Mouse (Mus musculus) heart, embryonic 15.5 days (tissue): ENCODE results near the gene Ms4a15. TPM values are rescaled to one million over a fixed set of nuclear protein-coding genes. Genes with fewer than 3 reads are reported as not detected.
A peak's percentile ranks its signal among the peaks of the same experiment; 100 is the strongest.

Source experiments
- ATAC-seq: fragments of 200-750 bp; cut with Nextera tagmentation; replicated peaks from 2 replicates; pipeline ENCODE4 v1.8.0; 2017; ENCODE audit warnings: low read depth, moderate TSS enrichment; ENCODE audit not compliant: insufficient number of reproducible peaks, insufficient read depth, low FRiP score
- H3K27ac ChIP-seq: fragments of 300-500 bp; sonication (generic); 2 replicates; pipeline ENCODE4 v1.5.1; 2015; ENCODE audit warnings: mild to moderate bottlenecking, inconsistent platforms
- H3K27me3 ChIP-seq: fragments of 300-500 bp; sonication (generic); 2 replicates; pipeline ENCODE4 v1.6.1; 2015; ENCODE audit warnings: inconsistent platforms
- H3K36me3 ChIP-seq: fragments of 300-500 bp; sonication (generic); 2 replicates; pipeline ENCODE4 v1.6.1; 2015; ENCODE audit warnings: mild to moderate bottlenecking, inconsistent platforms
- H3K4me1 ChIP-seq: fragments of 300-500 bp; sonication (generic); replicated peaks from 2 replicates; pipeline ENCODE4 v1.6.1; 2015; ENCODE audit warnings: inconsistent platforms
- H3K4me2 ChIP-seq: fragments of 300-500 bp; sonication (generic); 2 replicates; pipeline ENCODE4 v1.6.1; 2015; ENCODE audit warnings: inconsistent platforms, mild to moderate bottlenecking, moderate library complexity
- H3K4me3 ChIP-seq: fragments of 300-500 bp; sonication (generic); 2 replicates; pipeline ENCODE4 v1.5.1; 2015; ENCODE audit warnings: mild to moderate bottlenecking, inconsistent platforms
- H3K9ac ChIP-seq: fragments of 300-500 bp; sonication (generic); 2 replicates; pipeline ENCODE4 v1.6.1; 2015; ENCODE audit warnings: mild to moderate bottlenecking, inconsistent platforms
- H3K9me3 ChIP-seq: fragments of 300-500 bp; sonication (generic); replicated peaks from 2 replicates; pipeline ENCODE4 v1.6.1; 2016; ENCODE audit warnings: inconsistent platforms
- WGBS: fragments of 180-500 bp; shearing (Covaris S2); methylation state at CpG from one replicate; pipeline ENCODE4 v1.1.7; 2015; ENCODE audit warnings: mixed read lengths; 5-methylcytosine and 5-hydroxymethylcytosine counted together
- polyA plus RNA-seq: library from polyadenylated mRNA; unstranded; fragments of >200 nt; fragmentation: Nextera tagmentation; extraction: Ambion mirVana; gene quantifications from 2 replicates; pipeline ENCODE4 v1.2.1, GENCODE M21; 2015

Gene Ms4a15
- polyA plus RNA-seq, 1 experiment from 2014 or later: not detected

GRCm38 (mm10) chr19:10983146-10983545 lies 9.9 kb downstream of the Ms4a15 start:
- no peaks in the 10 kb centered on the region for H3K36me3 ChIP-seq
- 18% methylated on average over 14 of the region's 14 CpGs for WGBS
- no peaks in the 10 kb centered on the region for H3K27me3 ChIP-seq
- peaks cover 8% of the 10 kb centered on the region for H3K4me1 ChIP-seq
- H3K4me3 ChIP-seq: no peak overlapping the region
- H3K27ac ChIP-seq: no peak overlapping the region
- no peak for ATAC-seq
- H3K9me3 ChIP-seq: no peaks in the 10 kb centered on the region
- H3K4me2 ChIP-seq: peak overlapping the region; percentile 37; the same call in 1 of the 2 replicates
- no peak overlapping the region for H3K9ac ChIP-seq

DNA sequence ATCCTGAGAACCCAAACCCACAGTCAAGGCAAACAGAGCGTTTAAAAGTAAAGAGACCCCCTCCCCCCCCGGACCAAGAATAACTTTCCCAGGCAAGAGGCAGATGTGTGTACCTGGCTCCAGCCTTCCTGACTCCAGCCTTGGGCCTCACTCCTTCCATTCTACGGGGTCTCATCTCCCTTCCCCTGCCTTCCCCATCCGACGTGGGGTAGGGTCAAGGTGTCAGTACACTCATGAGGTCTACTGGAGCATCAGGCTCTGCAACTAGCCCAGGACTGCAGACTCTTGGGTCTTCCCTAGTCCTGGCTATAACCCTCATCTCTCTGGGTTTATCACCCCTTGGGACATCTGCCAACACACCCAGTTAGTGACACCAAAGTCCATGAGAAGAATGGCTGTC lies 12.8 kb downstream of the Ms4a15 start:
- no peak overlapping the region for H3K27ac ChIP-seq
- no peak for ATAC-seq
- H3K9ac ChIP-seq: no peak overlapping the region
- no peaks in the 10 kb centered on the region for H3K27me3 ChIP-seq
- no peak overlapping the region for H3K4me3 ChIP-seq
- 73% methylated on average over 5 of the region's 5 CpGs for WGBS
- H3K9me3 ChIP-seq: no peaks in the 10 kb centered on the region
- peak overlapping the region; percentile 46; the same call in 1 of the 2 replicates for H3K4me2 ChIP-seq
- no peaks in the 10 kb centered on the region for H3K36me3 ChIP-seq
- H3K4me1 ChIP-seq: peaks cover 8% of the 10 kb centered on the region

DNA sequence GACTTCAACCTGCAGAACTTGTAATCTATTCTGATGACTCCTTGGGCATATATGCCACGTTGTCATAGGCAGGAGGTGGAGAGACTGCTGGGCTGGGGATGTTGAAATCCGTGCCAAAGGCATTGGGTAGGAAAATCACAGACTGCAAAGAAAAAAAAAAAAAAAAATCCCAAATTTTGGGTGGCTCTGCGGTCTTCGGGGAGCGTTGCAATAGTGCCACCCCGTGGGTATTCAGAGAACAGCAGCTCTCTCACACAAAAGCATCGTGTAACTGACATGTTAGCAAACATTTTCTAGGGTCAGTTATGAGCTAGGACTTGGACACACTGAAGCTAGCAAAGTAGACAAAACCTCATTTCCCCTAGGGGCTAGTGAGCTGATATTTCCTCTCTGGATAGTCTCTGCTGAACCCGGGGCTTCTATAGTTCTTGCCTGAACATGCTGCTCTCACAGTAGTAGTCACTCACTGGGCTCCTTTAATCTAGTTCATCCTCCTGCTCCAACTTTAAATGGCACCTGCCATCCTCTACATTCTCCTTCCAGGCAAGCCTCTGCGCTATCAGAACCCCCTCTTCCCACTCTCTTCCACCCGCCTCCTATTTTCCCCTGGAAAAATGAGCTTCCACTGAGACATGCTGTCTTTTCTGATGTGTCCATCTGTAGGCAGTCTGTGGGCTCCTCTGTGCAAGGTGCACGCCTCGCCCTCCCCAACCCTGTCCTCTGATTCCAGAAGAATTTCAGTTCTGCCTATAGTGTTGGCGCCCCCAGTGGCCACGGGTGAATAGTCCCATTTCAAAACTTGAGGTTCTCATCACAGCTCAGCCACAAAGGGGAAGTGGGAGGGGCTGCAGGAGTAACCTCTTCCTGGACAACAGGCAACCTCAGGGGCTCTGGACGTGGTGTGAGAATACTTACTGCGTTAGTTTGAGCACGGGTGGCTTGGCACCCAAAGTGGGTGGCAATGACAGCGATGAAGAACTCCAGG lies 13.6 kb downstream of the Ms4a15 start:
- peak overlapping the region; percentile 46 for H3K4me2 ChIP-seq

GRCm38 (mm10) chr19:10976318-10976717 lies 16.7 kb downstream of the Ms4a15 start:
- Histone ChIP-seq H3K27ac (no peak overlapping the region), H3K4me2 (no peak overlapping the region), H3K4me1 (peaks cover 8% of the 10 kb centered on the region), H3K4me3 (no peak overlapping the region), H3K36me3 (no peaks in the 10 kb centered on the region), H3K27me3 (no peaks in the 10 kb centered on the region), H3K9me3 (no peaks in the 10 kb centered on the region), H3K9ac (no peak overlapping the region)
- no peak for ATAC-seq
- 48% methylated on average over 4 of the region's 4 CpGs for WGBS

More for the DNA sequence above, 13.6 kb downstream of the Ms4a15 start:
- peak; percentile 50; the same call in 1 of the 2 replicates for ATAC-seq
- WGBS: 11% methylated on average over 18 of the region's 18 CpGs
- no peaks in the 10 kb centered on the region for H3K27me3 ChIP-seq
- H3K9ac ChIP-seq: peak overlapping the region; percentile 18; the same call in 1 of the 2 replicates
- H3K4me3 ChIP-seq: no peak overlapping the region
- H3K27ac ChIP-seq: no peak overlapping the region
- no peaks in the 10 kb centered on the region for H3K9me3 ChIP-seq
- H3K4me1 ChIP-seq: peaks cover 8% of the 10 kb centered on the region
- H3K36me3 ChIP-seq: no peaks in the 10 kb centered on the region

GRCm38 (mm10) chr19:10975187-10975586 lies 17.9 kb downstream of the Ms4a15 start:
- no peaks in the 10 kb centered on the region for H3K27me3 ChIP-seq
- H3K9ac ChIP-seq: no peak overlapping the region
- H3K4me3 ChIP-seq: no peak overlapping the region
- H3K4me1 ChIP-seq: peaks cover 8% of the 10 kb centered on the region
- ATAC-seq: no peak
- H3K36me3 ChIP-seq: no peaks in the 10 kb centered on the region
- 68% methylated on average over 2 of the region's 2 CpGs for WGBS
- H3K9me3 ChIP-seq: no peaks in the 10 kb centered on the region
- no peak overlapping the region for H3K27ac ChIP-seq
- H3K4me2 ChIP-seq: no peak overlapping the region

GRCm38 (mm10) chr19:10974238-10974865 lies 18.7 kb downstream of the Ms4a15 start, which contains the start of gene Ms4a10:
Gene Ms4a10, minus strand, starts transcription at chr19:10974670.
- Histone ChIP-seq H3K4me1 (peaks cover 4% of the 10 kb centered on the region), H3K4me2 (no peak within 1 kb of the TSS), H3K36me3 (no peaks in the 10 kb centered on the region), H3K9me3 (no peaks in the 10 kb centered on the region), H3K27me3 (no peaks in the 10 kb centered on the region), H3K9ac (no peak within 1 kb of the TSS), H3K4me3 (no peak within 1 kb of the TSS), H3K27ac (no peak within 1 kb of the TSS)
- 30% methylated on average over 4 of the region's 4 CpGs for WGBS
- ATAC-seq: no peak

- H3K9ac ChIP-seq: no peak overlapping the region
- no peak for ATAC-seq
- H3K4me2 ChIP-seq: no peak overlapping the region
- no peaks in the 10 kb centered on the region for H3K4me1 ChIP-seq
- no peaks in the 10 kb centered on the region for H3K36me3 ChIP-seq
- no peak overlapping the region for H3K4me3 ChIP-seq
- H3K27ac ChIP-seq: no peak overlapping the region
- no peaks in the 10 kb centered on the region for H3K9me3 ChIP-seq
- no peaks in the 10 kb centered on the region for H3K27me3 ChIP-seq
- WGBS: 49% methylated on average over 2 of the region's 2 CpGs
Observed at GRCm38 (mm10) chr19:10973187-10973586, 19.9 kb downstream of the Ms4a15 start.

DNA sequence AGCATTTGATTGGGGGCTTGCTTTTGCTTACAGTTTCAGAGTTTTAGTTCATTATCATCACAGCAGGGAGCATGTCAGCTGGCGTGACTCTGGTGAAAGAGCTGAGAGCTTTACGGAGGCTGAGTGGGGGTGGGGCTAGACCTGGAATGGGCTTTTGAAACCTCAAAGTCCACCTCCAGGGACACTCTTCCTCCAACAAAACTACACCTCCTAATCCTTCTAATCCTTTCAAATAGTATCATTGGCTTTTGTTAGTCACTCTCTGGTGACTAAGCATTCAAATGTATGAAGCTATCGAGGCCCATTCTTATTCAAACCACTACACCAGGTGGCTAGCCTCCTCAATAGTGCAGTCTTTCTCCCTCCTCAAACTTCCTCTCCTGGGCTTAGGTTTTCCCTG lies 20.4 kb downstream of the Ms4a15 start:
- Histone ChIP-seq H3K4me3 (no peak overlapping the region), H3K27ac (no peak overlapping the region), H3K9me3 (no peaks in the 10 kb centered on the region), H3K4me1 (no peaks in the 10 kb centered on the region), H3K36me3 (no peaks in the 10 kb centered on the region), H3K9ac (no peak overlapping the region), H3K27me3 (no peaks in the 10 kb centered on the region), H3K4me2 (no peak overlapping the region)
- WGBS: 77% methylated on average over 3 of the region's 3 CpGs
- no peak for ATAC-seq

DNA sequence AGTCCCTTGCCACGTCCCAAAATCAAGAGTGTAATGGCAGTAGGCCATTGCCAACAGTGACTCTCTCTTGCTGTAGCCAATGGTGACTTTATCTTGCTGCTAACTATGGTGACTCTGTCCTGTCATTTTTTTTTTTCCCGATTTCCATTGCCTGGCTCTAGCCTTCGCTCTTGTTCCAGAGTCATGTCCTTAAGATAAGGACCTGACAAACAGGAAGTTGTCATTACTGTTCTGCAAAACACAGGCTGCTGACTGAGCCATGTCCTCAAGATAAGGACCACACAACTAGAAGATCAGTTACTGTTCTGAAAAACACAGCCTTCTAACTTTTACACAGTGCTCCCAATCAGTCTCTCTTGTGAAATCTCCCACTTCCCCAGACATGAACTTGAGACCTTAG lies 22.6 kb downstream of the Ms4a15 start:
- H3K9ac ChIP-seq: no peak overlapping the region
- no peak overlapping the region for H3K4me3 ChIP-seq
- no peak overlapping the region for H3K4me2 ChIP-seq
- no peak overlapping the region for H3K27ac ChIP-seq
- no peaks in the 10 kb centered on the region for H3K4me1 ChIP-seq
- 36% methylated on average over 3 of the region's 3 CpGs for WGBS
- no peaks in the 10 kb centered on the region for H3K9me3 ChIP-seq
- H3K27me3 ChIP-seq: no peaks in the 10 kb centered on the region
- H3K36me3 ChIP-seq: no peaks in the 10 kb centered on the region
- no peak for ATAC-seq

DNA sequence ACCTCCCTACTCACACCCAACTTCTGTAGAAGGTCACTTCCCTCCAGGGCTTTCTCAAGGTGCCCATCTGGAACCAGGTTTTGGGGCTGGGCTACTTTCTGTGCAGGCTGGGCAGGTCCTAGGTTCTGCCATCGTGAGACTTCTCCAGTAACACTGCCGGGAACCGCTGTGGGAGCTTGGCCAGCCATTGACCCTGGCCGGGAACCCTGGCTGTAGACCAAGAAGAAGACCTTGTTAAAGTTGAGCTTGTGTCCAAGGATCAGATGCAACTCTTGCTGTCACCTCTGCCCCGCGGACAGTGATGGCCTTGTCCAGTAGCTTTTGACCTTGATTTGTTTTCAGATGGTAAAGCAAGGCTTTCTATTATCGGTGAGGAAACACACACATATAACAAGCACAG lies 24.5 kb downstream of the Ms4a15 start:
- Histone ChIP-seq H3K4me3 (no peak overlapping the region), H3K4me1 (no peaks in the 10 kb centered on the region), H3K36me3 (no peaks in the 10 kb centered on the region), H3K9me3 (no peaks in the 10 kb centered on the region), H3K9ac (no peak overlapping the region), H3K27me3 (peaks cover 9% of the 10 kb centered on the region; the same call in 1 of the 2 replicates), H3K4me2 (no peak overlapping the region), H3K27ac (no peak overlapping the region)
- no peak for ATAC-seq
- WGBS: 86% methylated on average over 7 of the region's 7 CpGs

- no peak for ATAC-seq
- Histone ChIP-seq H3K27me3 (peaks cover 14% of the 10 kb centered on the region), H3K36me3 (no peaks in the 10 kb centered on the region), H3K9me3 (no peaks in the 10 kb centered on the region), H3K9ac (no peak overlapping the region), H3K27ac (no peak overlapping the region), H3K4me1 (no peaks in the 10 kb centered on the region), H3K4me2 (no peak overlapping the region), H3K4me3 (no peak overlapping the region)
- 77% methylated on average over 7 of the region's 7 CpGs for WGBS
Observed at GRCm38 (mm10) chr19:10965721-10966120, 27.3 kb downstream of the Ms4a15 start.
